Mouse (Mus musculus): ENCODE measurements around the gene Psg23. TPM values are rescaled to one million over a fixed set of nuclear protein-coding genes. Genes with fewer than 3 reads are reported as not detected.

The Psg23 gene
- not detected for total RNA-seq (2023)

DNA sequence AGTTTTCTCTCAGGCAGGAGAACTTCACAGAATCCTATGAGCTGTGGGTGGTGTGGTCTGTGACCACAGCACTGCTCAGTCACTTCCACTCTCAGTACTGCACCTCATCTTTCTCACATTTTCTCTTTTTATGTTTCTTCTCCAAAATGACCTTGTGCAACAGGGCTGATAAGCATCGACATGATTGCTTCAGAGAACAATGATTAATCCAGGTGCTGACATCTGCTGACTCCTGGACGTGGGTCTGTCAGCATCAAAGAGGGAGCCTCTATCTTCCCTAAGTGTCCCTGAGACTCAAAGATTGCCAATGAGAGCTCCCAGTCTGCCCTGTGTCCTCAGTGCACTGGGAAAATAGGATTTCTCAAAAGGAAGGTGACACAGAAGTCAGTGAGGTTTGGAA is at the start of gene Psg23:
TSS of gene Psg23 (minus strand) at position 101 of the 400 bp plus-strand sequence.

DNA sequence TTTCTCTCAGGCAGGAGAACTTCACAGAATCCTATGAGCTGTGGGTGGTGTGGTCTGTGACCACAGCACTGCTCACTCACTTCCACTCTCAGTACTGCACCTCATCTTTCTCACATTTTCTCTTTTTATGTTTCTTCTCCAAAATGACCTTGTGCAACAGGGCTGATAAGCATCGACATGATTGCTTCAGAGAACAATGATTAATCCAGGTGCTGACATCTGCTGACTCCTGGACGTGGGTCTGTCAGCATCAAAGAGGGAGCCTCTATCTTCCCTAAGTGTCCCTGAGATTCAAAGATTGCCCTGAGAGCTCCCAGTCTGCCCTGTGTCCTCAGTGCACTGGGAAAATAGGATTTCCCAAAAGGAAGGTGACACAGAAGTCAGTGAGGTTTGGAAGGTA is 40.3 kb upstream of the Psg23 start, which contains the start of gene Psg21:
TSS of gene Psg21 (minus strand) at position 101 of the 400 bp plus-strand sequence.

DNA sequence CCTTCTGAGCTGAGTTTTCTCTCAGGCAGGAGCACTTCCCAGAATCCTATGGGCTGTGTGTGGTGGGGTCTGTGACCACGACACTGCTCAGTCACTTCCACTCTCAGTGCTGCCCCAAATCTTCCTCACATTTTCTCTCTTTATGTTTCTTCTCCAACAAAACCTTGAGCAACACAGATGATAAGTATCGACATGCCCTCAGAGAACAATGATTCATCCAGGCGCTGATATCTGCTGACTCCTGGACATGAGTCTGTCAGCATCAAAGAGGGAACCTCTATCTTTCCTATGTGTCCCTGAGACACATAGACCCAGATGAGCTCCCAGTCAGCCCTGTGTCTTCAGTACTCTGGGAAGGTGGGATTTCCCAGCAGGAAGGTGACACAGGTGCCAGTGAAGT is 49.1 kb downstream of the Psg23 start, which contains the start of gene Psg27:
TSS of gene Psg27 (minus strand) at position 101 of the 400 bp plus-strand sequence.

Other genes starting within 250 kb of the Psg23 start
- not detected for gene Psg28, start 184.5 kb downstream of the Psg23 start, total RNA-seq (2023)
- gene Psg26, start 132.3 kb downstream of the Psg23 start, total RNA-seq (2023): not detected
- not detected for gene Psg25, start 84.2 kb downstream of the Psg23 start, total RNA-seq (2023)
- gene Psg27, start 49.2 kb downstream of the Psg23 start, total RNA-seq (2023): not detected
- gene Psg21, start 40.2 kb upstream of the Psg23 start, total RNA-seq (2023): not detected
- not detected for gene Psg20, start 69.7 kb upstream of the Psg23 start, total RNA-seq (2023)
- not detected for gene Psg22, start 101.6 kb upstream of the Psg23 start, total RNA-seq (2023)
- gene Psg19, start 182.0 kb upstream of the Psg23 start, total RNA-seq (2023): not detected
- gene Psg17, start 205.1 kb upstream of the Psg23 start, total RNA-seq (2023): not detected
- gene Mill2, start 223.5 kb upstream of the Psg23 start, total RNA-seq (2023): not detected